Mouse (Mus musculus) embryonic fibroblast, embryonic 13.5 days (primary cell): ENCODE measurements at regions not wholly inside any gene's neighbourhood (a gene's known extent, or its start where the extent isn't known, plus 50 kb on each side); places are given as distances from the start of the nearest gene placed in this dataset.

Source experiments
- CTCF ChIP-seq: IDR thresholded peaks from 2 replicates; pipeline ENCODE4 v1.5.1; 2011; ENCODE audit warnings: mild to moderate bottlenecking, control low read depth, low read length, moderate library complexity, borderline replicate concordance; ENCODE audit not compliant: insufficient read depth
- POLR2A ChIP-seq: IDR thresholded peaks from 2 replicates; pipeline ENCODE4 v1.6.1; 2011; ENCODE audit warnings: low read depth, mild to moderate bottlenecking, control low read depth, low read length, moderate library complexity

DNA sequence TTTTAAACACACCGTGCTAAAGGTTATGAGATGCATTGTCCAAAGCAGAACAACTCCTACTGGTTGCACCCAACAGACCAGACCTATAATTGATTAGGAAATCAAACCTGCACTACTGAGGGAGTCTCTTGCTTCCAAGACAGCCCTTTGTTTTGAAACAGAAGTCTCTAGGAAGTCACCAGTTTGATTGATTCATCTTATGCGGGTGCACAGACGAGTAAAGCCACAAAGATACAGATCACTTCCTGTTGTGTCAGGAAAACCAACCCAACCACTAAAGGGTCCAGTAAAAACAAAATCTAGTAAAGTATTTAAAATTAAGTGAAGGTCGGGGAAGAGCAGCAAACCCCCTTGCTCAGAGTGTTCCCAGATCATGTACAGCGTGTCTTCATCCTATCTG is 58.3 kb upstream of the N6amt1 start:
- TF ChIP-seq CTCF (no peak), POLR2A (no peak)
